Mouse (Mus musculus): Measurements from ENCODE around the gene Krt7. TPM values are rescaled to one million over a fixed set of nuclear protein-coding genes. Genes with fewer than 3 reads are reported as not detected.

The Krt7 gene
- total RNA-seq (2021): under 1 TPM; 0.22 to 0.30 TPM
- long read RNA-seq, experiment 1, partial matches to known transcripts: 1 of 2 reads
- long read RNA-seq, experiment 1, other reads (novel, unspliced or antisense): 1 of 2 reads
- long read RNA-seq, experiment 2: 0 reads

DNA sequence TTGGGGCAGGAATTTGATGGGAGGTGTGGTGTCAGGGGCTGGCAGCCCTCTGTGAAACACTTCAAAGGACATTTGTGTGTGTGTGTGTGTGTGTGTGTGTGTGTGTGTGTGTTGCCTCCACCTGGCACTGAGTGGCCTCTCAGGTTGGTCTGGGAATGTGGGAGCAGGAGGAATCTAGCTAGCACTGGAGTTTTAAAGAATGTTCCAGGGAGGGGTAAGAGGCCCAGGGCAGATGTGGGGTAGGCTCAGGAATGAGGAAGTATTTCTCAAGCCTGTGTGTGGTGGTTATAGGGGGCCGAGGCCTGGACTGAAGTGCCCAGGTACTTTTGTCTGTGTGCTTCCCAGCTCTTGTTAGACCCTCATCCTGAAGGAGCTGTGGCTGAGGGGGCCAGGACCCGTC, at the start of gene Krt7:
Krt7 (plus strand) TSS at position 269 of the 400 bp plus-strand sequence.
- DNase-seq (ENCODE audit: low spot score in 2 of 2): no peak
- intact Hi-C loops (cut with DNase I): no loop called here

DNA sequence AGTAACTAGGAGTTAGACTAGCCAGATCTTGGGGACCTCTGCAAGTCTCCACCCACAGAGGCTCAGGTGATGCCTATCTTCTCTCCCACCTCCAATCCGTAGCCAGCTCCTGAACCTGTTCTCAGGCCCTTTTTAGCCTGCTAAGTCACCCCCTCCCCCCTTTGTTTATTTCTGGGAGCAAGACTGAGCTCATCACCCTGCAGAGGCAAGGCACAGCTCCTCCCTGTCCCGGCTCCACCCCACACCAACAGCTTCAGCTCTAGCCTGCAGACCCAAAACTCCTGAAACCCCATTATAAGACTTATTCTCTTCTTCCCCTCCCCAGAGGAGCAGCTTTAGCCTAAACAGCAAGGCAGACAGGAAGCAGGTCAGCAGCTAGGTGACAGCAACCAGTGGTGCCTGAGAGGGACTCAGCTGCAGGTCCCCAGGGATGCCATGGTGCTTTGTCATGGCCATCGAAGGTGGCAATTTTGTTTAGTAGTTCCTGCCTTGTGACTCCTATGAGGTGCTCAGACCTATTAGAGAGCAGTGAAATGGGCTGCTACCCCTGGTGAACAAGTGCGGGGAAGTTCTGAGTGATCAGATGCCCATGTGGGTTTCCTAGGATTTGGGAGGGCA, 48.3 kb upstream of the Krt7 start:
- DNase-seq (ENCODE audit: low spot score in 2 of 2): no peak
- intact Hi-C loops (cut with DNase I): no loop called here

DNA sequence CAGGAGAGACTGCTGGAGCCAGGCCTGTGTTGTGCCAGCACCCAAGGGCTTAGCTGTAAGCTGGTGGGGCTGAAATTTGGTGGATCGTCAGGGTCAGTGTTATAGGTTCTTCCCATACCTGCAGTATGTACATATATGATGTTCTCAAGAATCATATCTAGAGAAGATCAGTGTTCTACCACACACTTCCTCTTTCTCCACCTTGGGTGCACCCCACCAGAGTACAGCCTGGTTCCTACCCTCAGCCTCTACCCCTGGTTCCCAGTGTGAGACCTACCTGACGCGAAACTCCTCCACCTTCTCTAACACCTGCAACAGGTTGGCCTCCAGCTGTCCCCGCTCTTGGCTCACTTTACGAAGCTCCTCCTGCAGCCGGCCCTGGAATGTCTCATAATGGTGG, 46.9 kb upstream of the Krt7 start:
- DNase-seq (ENCODE audit: low spot score in 2 of 2): no peak
- intact Hi-C loops (cut with DNase I): no loop called here

DNA sequence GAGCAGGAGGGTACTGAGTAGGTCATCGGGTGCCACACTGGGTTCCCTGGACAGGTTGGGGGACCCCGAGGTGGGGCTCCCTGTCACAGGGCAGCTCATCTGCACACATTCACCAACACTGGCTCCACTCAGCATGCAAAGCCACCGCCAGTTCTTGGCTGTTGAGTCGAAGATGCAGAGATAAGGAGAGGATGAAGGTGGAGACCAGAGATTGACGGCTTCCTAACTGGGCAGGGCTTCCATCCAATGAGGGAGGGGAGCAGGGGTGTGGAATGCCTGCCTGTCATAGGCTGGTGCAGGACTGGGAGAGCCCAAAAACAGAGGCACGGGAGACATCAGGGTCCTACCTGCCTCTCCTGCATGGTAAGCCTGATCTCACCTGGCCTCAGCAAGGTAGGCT, 46.4 kb upstream of the Krt7 start:
- intact Hi-C loops (cut with DNase I): no loop called here
- no peak for DNase-seq (ENCODE audit: low spot score in 2 of 2)

DNA sequence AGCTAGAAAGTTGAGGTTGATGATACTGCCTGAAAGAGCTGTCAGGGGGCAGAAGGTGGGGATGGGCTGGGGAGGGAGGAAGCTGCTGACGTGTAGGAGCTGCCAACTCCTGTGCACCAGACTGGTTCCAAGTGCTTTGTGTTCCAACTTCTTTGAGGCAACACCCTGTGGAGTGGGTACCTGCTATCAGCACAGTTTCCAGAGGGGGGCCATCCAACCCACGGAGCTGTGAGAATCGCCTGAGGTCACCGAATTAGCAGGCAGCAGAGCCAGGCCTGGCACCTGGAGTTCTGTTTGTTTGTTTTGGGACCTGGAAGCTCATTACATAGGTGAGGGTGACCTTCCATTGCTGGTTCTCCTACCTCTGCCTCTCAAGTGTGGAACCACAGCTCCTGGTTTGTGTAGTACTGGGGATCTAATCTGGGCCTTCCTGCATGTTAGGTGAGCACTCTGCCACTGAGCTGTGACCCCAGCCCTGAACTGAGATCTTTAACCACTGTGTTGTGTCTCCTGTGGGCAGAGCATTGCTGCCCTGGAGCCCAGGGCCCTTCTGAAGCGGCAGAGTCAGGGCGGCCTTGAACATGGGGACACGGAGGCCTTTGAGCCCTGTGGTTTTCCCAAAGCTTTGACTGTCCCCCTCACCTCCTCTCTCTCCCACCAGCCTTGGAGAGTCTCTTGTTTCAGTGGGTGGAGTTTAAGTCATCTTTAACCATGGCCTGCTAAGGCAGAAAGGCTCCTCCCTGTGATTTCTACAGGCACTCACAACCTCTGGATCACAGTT, 45.8 kb upstream of the Krt7 start:
- no peak for DNase-seq (ENCODE audit: low spot score in 2 of 2)
- intact Hi-C loops (cut with DNase I): no loop called here

DNA sequence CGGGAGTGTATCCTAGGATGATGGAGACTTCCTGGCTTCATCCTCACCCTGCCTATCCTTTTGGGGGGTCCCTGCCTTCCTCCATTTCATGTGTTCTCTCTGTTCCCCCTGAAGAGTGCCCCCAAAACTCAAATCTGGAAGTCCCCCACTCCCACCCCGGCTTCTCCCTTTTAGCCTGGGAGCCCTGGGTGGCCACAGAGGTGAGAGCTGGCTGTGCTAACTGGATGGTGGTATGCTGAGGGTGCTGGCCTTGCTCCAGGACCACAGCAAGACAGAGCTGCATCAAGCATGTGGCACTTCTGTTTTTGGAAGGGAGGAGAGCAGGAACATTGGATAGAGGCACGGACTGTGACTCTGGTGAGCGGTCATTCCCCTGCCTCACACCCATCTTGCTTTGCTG, 45.1 kb upstream of the Krt7 start:
- no peak for DNase-seq (ENCODE audit: low spot score in 2 of 2)
- intact Hi-C loops (cut with DNase I): no loop called here

DNA sequence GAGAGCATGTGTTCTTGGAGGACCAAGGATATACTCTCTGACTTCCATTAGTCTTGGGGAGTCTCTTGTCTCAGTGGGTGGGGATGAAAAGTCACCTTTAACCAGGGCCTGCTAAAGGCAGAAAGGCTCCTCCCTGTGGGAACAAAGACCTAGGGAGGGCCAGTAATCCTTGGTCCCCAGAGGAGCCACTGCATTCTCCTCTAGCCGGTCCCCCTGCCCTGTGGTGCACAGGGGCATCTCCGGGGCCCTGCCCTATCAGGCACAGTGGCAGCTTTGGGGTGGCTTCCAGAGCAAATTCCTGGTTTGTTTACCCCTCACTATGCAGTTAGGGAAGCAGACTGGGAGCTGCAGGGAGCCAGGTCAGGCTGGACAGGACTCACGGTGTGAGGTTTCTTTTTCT, 44.4 kb upstream of the Krt7 start:
- DNase-seq (ENCODE audit: low spot score in 2 of 2): no peak
- intact Hi-C loops (cut with DNase I): no loop called here

DNA sequence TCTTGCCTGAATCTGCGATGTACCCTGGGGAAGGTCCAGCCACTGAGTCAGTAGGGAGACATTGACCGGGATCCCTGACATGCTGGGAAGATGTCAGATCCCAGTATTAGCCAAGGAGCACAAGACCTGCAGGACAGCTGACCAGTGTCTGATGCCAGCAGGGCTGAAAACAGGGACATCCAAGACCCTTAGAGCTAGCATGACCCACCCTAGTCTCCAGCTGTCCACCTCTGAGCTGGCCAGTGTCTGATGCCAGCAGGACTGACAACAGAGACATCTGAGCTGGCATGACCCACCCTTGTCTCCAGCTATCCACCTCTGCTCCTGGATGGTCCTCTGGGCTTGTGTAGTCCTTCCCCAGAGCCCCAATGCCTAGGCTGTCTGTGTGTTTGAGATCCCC, 43.9 kb upstream of the Krt7 start:
- no peak for DNase-seq (ENCODE audit: low spot score in 2 of 2)
- intact Hi-C loops (cut with DNase I): no loop called here

DNA sequence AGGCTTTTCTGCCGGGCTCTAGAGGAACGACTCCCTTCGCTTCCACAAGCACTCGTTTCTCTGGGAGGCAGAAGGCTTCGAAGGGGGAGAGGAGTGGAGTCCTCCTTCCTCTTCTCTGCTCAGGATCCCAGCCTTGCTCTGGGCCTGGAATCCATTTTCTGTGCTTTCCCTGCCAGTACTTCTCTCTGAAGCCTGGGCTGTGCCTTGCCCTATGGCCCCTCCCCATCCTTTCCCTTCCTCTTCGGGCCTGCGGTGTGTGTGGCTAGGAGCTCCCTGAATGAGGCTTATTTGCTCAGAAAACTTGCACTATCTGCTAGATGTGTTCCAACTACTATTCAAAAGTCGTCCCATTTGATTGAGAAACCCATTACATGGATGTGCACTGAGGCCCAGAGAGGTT, 43.3 kb upstream of the Krt7 start:
- DNase-seq (ENCODE audit: low spot score in 2 of 2): no peak
- intact Hi-C loops (cut with DNase I): no loop called here

DNA sequence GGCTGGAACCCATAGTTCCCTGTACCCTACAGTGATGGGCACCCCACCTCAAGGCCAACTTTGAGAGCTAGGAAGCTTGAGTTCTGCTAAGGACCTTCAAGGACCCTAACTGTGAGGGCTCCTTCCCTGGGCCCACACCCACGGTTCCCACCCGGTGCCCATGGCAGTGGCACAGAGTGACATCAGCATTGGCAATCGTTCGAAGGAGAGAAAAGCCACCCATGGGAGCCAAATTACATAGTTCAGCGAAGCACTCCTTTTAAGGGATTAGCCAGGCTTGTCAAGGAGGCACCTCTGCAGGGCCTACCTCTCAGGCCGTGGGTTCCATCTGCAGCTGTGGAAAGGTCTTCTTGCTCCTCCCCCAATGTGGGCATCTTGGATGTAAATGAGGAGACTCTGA, 42.8 kb upstream of the Krt7 start:
- no peak for DNase-seq (ENCODE audit: low spot score in 2 of 2)
- intact Hi-C loops (cut with DNase I): no loop called here

DNA sequence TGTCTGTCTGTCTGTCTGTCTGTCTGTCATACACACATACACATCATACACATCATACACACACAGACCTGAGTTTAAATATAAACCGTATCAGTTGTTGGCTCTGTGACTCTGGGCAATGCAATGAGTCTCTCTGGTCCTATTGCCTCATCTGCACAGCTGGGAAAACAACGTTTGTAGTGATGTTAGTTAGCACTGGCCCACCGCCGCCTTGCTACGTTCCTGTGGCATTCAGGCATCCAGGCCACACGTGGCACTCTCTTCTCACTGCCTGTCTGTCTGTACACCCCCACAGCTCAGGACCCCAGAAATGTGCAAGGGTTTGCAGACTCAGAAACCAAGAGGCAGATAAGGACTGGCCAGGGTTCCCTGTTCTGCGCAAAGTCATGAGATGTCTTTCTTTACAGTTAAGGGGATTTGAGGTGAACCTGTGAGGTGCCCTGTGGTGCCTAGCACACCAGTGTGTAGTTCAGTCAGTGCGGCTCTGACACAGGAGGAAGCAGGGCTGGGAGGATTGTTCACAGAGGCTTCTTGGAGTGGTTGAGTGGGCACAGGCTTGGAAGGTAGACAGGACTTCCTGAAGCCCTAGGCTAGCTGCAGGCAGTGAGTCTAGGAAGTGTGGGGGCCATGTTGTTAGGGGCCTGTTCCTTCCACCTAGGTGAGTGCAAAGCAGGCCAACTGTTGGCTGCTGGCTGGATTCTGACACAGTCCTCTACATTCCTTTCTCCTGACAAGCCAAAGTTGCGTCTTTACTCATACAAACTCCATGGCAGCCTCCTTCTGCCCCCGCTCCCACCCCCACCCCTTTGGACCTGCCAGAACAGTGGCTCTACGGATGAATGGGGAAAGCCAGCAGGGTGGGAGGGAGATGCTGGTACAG, 42.1 kb upstream of the Krt7 start:
- DNase-seq (ENCODE audit: low spot score in 2 of 2): no peak
- intact Hi-C loops (cut with DNase I): no loop called here

DNA sequence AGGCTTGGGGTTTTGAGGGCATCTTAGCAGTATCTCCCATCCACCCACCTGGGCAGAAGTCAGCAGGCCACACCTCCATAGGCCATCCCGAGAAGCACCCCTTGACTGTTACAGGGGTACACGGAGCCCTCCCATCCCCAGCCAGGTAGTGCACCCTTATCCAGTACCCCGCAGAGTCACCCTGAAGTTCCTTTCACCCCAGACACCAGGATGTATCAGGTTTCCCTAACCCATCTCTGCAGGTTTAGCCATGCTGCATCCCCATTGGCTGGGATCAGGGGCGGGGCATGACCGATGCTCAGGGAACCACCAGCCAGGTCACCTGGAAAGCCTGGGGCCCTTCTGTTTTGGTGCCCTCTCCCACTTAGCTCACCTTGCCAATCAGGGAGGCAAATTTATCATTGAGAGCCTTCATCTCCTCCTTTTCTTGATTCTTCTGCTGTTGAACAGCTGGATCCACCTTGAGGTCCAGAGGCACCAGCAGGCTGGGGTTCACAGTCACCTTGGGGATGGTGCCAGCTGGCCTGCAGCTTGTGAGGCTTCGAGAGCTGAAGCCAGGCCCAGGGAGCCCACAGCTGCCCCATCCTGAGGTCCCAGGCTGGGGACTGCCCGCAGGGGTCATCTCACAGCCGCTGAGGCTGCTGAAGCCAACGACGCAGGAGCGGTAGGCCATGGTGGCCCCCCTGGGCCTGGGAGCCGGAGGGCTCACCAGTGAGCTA, 41.3 kb upstream of the Krt7 start:
- DNase-seq (ENCODE audit: low spot score in 2 of 2): no peak
- intact Hi-C loops (cut with DNase I): no loop called here

DNA sequence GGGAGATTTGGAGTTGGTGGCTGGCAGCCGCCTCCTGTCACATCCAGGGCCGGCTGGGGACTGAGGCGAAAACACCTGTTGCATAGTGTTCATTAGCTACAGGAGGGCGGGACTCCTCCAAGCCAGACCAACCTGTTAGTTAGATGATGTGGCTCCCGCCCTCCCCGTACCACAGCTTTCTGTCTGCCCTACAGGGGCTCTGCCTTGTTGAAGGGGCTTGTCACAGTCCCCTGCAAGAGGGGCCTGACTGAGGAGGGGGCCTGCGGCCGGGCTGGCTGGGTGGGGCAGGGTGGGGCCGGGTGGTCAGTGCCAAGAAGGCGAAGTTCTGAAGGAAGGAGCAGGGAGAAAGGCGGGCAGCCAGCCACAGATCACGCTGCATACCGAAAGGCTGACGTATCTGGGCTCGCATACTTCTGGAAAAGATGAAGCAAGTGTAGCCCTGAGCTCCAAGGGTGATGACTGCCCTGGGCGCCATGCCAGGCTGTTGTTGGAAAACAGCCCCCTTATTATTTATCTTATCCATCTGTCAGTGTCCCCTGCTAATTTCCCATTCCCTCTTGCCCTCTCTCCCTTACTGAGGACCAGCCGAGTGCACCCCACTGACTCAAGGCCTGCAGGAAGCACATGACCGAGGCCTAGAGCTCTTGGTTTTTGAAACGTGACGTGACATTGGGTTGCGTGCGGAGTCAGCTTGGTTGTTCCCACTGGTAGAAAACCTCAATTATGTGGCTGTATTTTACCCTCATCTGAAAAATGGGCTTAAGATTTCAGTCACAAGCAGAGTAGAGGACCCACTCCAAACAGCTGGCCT, 40.5 kb upstream of the Krt7 start, which contains the start of gene Krt80:
Krt80 (minus strand) TSS at position 62 of the 811 bp plus-strand sequence.
- intact Hi-C loops (cut with DNase I): no loop called here
- peak in 1 of 2 experiments; percentile 24 for DNase-seq (ENCODE audit: low spot score in 2 of 2)

DNA sequence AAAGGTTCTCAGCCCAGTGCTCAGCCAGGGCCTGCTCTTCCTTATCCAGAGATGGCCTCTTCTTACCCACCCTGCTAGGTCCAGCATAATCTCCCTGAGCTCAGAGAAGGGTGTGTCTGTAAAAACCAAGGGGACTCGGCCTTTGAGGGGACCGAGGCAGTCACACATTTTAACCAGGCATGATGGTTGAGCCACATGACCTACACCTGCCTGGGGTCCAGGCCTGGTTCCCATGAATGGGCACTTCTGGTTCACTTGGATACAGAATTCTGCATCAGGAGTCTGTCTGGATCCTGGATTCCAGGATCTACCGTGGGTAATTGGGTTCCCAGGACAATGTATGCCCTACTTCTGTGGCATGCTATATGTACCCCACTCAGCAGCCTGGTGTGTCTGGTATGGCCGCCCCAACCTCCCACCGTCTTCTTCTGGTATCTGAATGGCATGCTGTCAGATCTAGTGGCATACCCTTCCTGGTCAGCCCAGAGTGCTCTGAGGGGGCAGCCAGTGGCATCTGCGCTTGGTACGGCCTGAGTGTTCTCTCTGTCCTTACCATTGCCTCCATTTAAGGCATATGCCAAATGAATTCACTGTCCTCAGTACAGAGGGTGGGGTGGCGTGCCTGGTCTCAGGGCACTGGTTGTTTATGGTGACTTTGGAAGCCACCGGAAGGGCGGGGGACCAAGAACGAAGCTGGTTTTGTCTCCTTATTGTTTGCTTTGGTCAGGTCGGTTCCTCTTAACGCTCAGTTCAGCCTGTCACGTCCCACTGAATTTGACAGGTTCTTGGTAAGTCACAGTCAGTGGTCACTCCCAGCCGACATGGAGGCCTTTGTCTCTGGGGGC, 39.5 kb upstream of the Krt7 start:
- no peak for DNase-seq (ENCODE audit: low spot score in 2 of 2)
- intact Hi-C loops (cut with DNase I): no loop called here

DNA sequence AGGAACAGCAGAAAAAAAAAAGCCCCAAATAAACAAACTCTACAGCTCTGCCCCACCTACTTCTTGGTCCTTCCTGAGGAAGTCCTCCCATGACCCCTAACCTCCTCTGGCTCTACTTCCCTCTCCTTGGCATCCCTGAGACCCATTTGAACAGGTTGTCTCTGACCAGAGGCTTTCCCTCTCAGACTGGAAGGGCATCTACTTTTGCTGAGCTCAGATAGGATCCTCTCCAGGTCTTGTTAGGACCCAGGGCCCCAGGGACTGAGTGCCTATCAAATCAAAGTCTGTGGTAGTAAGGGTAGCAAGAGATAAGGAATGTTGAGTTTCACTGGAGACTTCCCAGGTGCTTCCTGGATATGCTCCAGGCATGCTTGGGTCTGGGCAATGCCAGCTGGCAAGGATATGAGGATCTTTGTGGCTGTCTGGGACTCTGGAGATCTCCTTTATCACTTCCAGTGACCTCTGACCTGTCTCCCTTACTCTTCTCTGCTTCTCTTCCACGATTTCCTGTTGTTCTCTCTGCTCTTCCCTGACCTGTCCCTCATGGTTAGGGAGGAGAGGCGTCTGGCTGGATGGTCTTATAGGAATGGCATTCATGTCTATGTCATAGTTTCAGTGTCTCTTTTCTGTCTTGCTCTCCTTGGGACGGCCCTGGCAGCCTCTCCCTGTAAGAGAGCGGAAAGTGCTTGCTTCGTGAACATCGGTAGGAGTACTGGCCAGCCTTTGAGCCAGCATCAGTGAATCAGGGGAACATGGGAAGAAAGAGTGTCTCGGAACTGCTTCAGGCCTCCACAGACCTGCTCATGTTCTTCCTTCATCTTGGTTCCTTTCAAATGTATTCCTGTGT, 38.5 kb upstream of the Krt7 start:
- intact Hi-C loops (cut with DNase I): no loop called here
- no peak for DNase-seq (ENCODE audit: low spot score in 2 of 2)

DNA sequence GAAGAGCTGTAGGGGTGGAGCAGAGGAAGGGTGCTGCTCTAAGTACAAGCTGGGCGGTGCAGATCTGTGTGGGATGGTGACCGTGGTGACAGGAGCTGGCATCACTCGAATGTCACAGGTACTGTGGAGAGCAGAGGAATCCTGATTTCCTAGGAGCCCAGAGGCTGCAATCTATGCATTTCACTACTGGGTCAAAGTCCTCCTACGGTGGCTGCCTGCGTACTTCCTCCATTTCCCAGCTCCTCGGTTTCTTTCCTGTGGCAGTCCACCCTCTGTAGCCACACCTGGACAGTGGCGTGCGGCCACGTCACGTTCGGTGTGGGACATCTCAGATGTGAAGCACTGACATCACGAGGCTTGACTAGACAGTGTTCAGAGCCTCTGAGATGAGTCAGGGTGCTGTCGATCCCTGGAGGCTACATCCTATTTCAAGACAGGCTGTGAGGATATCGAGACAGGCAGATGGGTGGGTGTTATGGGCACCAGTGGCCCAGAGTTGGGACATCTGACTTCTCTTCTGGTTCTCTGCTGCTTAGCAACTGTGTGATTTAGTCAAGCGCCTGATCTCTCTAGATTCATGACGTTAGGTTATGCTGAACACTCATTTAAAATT, 37.5 kb upstream of the Krt7 start:
- intact Hi-C loops (cut with DNase I): no loop called here
- peak; percentile 23 to 61 for DNase-seq (ENCODE audit: low spot score in 2 of 2)

DNA sequence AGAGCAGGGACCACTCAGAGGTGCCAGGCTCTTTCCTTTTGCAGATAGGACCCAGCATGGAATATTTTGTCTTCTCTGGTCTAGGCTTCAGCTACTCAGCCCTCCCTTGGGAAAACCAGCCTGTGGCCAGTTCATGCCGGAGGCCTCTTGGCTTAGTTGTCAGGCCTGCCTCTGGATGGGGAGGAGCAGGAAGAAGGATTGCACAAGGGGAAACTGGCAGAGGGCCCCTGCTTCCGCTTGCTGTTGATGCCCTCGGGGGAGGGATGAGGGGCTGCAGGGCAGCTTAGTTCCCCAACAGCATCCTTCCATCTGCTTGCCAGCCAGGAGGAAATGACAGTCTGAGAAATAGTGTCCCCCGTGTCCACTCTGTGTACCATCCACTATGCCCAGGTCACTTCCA, 36.0 kb upstream of the Krt7 start:
- DNase-seq (ENCODE audit: low spot score in 2 of 2): peak; percentile 26 to 52
- intact Hi-C loops (cut with DNase I): no loop called here
